Mouse (Mus musculus) layer of hippocampus, adult 11-12 months (tissue): ENCODE measurements around the gene Slc9a3.
A peak's percentile ranks its signal among the peaks of the same experiment; 100 is the strongest.

Experiments used
- DNase-seq: peaks from one replicate; pipeline ENCODE4 v3.0.0; 2022; ENCODE audit warnings: low spot score

The Slc9a3 gene

GRCm38 (mm10) chr13:74145983-74146622, 24.8 kb downstream of the Slc9a3 start:
- DNase-seq, result no peak

DNA sequence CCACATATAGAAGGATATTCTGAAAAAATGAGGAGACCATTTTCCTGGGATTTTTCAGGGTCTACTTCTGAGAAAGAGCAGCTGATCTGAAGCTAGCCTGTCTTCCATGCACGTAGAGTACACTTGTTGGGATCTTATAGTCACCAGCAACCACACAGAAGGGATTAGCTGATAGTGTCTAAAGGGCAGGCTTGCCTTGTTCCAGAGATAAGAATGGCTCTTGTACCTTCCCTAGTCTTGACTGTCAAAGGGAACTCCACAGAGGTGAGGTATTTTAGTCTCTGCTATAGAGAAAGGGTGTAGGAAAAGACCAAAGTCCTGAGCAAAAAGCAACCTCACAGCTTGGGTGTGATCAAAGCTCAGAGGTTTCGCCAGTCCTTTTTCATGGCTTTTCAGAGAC, 26.1 kb downstream of the Slc9a3 start:
- DNase-seq, result no peak

- peak; percentile 33 for DNase-seq
These were observed 45.2 kb downstream of the Slc9a3 start for GRCm38 (mm10) chr13:74166348-74167056.

GRCm38 (mm10) chr13:74167057-74167413, 45.8 kb downstream of the Slc9a3 start:
- no peak for DNase-seq

- no peak for DNase-seq
These were observed 46.2 kb downstream of the Slc9a3 start for GRCm38 (mm10) chr13:74167492-74167891.

DNA sequence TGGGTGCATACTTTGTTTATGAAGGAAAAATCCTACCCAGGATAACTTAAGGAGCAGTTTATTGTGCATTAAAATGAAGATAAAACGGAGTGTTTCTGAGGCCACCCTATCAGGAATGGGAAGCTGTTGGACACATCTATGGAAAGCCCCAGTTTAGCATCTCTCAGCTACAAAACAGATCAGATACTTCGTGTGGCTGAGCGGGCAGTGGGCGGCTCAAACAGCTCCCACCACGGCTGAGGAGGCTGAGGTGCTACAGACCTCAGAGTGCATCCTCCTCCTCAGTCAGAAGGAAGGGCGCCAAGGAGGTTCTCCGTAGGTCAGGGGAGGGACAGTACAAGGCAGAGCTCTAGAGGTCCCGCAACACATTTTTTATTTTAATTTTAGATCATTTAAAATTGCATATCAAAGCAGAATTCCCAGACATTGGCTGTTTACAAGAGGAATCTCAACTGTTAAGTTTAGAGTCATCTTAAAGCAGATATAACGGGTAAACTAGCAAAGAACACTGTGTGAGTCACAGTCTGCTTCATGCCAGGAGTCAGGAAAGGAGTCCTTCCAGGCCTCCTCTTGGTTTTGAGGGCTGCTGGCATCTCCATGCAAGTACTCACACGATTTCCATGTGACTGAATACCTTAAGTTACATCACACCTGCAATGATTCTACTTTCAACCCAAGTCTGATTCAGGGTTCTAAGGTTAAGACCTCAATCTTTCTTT, 48.3 kb downstream of the Slc9a3 start:
- DNase-seq, result no peak

DNA sequence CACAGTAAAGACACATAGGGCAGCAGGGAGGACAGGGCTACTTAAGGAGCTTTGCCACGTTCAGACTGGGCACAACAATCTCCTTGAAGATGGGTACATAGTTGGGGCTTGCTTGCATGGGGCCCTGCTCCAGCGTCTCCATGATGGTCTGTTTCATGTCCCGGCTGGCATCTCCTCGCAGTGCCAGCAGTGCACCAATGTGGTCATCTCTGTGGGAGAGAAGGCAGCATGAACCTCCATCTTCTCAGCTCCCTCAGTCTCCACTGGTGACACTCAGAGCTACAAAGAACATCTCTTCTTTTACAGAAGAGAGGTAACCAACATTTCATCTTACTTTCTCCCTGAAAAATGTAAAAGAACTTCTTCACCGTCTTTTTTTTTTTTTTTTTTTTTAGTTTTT, 50.8 kb downstream of the Slc9a3 start:
- no peak for DNase-seq

DNA sequence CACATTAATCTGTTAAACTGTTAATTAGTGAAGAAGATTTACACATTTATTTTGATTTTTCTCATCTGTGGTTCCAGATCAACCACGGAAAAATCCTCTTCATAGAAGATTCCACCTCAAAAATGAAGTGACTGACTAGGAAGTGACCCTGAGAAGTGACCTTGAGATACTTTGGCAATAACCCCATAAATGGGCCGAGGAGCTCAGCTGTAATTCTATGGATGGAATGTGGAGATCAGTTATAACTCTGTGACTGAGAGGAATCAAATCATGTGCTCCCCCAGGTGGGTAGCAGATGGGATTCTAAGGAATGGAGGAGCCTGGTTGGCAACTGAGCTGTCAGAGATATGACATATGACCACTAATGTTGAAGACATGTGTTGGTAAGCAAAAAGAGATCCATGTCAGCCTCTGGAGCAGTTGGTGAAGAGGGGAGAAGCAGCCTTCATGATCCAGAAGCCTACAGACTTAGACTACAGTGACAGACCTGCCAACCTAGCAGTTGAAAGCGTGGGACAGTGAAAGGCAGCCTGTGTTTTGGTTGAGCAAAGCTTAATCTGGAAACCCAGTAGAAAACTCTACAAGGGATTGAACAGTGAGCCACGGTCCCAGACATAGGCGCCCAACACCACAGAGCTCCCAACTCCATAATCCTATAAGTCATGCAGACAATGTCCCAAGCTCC, 61.9 kb downstream of the Slc9a3 start:
- no peak for DNase-seq

- DNase-seq, result no peak
These were observed 71.4 kb downstream of the Slc9a3 start for GRCm38 (mm10) chr13:74192613-74193012.

DNA sequence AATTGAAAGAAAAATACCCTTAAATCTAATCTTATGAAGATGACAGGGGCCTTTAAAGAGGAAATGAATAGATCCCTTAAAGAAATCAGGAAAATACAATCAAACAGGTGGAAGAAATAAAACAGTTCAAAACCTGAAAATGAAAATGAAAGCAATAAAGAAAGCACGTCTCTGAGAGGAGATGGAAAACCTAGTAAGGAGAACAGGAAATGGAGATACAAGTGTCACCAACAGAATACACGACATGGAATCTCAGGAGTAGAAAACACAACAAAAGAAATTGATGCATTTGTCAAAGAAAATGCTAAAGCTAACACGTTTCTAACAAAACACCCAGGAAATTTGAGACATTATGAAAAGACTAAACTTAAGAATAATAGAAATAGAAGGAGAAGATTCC, 75.2 kb downstream of the Slc9a3 start:
- DNase-seq, result no peak

DNA sequence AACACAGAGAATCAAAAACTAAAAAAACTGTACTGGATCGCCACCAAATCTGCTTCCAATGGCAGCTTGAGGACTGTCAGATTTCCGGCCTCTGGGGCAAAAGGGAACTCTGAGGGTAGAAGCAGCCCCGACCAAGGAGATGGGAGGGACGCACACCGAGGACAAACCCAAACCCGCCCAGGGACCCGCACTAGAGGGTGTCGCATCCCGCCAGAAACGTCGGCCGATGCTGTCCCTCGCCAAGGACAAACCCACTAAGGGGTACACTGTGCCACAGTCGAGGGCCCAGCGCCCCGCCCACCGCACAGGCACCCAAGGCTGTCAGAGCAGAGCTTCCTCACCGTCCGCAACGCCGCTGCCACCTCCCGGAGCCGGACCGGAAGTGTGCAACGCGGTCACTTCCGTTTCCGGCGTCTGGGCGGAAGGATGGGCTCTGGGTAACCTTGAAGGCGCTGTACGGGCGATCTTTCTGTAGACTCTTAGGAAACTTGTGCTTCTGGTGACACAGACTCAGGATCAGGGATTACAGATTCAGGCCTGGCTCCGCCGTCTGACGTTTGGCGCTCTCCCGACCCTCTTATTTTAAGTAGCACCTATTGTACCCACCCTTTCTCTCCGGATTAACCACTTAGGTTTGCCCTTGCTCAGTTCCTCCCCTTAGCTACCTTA, 87.2 kb downstream of the Slc9a3 start, which contains the start of gene Exoc3:
Gene Exoc3, minus strand, starts transcription at position 416 of the 669 bp plus-strand sequence.
- DNase-seq, result peak; percentile 91

DNA sequence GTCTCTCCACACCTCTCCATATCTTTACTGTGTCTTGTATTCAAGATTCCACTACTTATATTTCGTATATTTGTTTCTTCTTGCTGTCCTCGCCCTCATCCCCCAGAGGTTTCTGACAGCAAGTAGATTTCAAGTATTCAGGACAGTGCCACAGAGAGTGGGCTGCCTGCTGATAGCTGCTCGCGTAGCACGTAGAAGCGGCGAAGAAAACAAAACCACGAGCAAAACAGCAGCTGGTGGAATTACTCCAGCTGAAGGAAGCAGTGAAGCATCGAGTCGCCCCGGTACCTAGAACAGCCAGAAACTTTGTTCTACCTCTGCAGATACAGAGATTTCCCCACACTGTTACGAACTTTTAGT, 87.7 kb downstream of the Slc9a3 start:
- no peak for DNase-seq

DNA sequence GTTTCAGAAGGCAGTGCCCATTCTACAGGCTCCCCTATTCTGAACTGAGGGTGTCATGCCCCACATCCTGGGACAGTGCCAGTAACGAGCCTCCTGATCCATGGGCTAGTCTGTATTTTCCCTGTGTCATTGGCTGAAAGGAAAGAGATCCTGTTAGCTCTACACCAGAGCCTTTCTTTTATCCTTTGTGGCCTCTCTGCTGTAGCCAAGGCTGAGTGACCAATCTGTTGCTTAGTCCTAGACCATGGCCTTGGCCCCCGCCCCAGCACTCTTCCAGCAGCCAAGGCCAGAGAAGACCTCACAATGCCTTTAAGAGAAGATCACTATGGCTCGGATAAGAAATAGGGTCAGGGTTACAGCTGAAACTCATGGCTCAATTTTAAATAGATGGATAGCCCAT, 97.2 kb downstream of the Slc9a3 start:
- no peak for DNase-seq
